ENCODE assay signal across 8 mouse cellular contexts in genomic region chr19:6399285-6400095, GRCm38 (mm10). TPM values are rescaled to one million over a fixed set of nuclear protein-coding genes. Genes with fewer than 3 reads are reported as not detected.
DNase-seq lines count a peak whose midpoint lies in the region; ATAC-seq and TF ChIP-seq lines count a peak whose summit lies in the region.

Gene Rasgrp2 (plus strand): TSS chr19:6399340.

- DNase-seq in A20 (ENCODE audit: low read depth, low spot score) (peak; percentile 89), ES-CJ7 (ENCODE audit: low read depth, low spot score) (peak; percentile 53)
- peak; percentile 39 for DNase-seq in heart, postnatal 0 days (ENCODE audit: low spot score)
- DNase-seq in kidney, postnatal 25 days: peak; percentile 59 to 90
- no peak for DNase-seq in ovary, postnatal 10 days (ENCODE audit: low spot score)

- no peak within 1 kb of the TSS for H3K27ac ChIP-seq in embryonic fibroblast, embryonic 13.5 days (ENCODE audit: insufficient read depth, low read length)
- peak within 1 kb of the TSS; percentile 61 for H3K27ac ChIP-seq in heart, postnatal 0 days (ENCODE audit: low read depth)
- peak within 1 kb of the TSS; percentile 64 for H3K27ac ChIP-seq in lung, embryonic 15.5 days

- no peak for TF ChIP-seq CTCF in embryonic fibroblast, embryonic 13.5 days (IDR thresholded peaks at IDR 0.05; ENCODE audit: borderline replicate concordance, insufficient read depth, low read length)
- TF ChIP-seq CTCF in heart, postnatal 0 days (IDR thresholded peaks at IDR 0.05; ENCODE audit: low read depth): no peak

- H3K9ac ChIP-seq in heart, postnatal 0 days (replicated peaks; ENCODE audit: low read depth, low read length): peak within 1 kb of the TSS; percentile 73
- H3K9ac ChIP-seq in lung, embryonic 15.5 days: peak within 1 kb of the TSS; percentile 54

- H3K4me1 ChIP-seq in embryonic fibroblast, embryonic 13.5 days (ENCODE audit: control insufficient read depth, insufficient read depth, low read length): no peaks in the 10 kb centered on the region
- peaks cover 26% of the 10 kb centered on the region for H3K4me1 ChIP-seq in heart, postnatal 0 days (ENCODE audit: control insufficient read depth, insufficient read depth)
- peaks cover 37% of the 10 kb centered on the region for H3K4me1 ChIP-seq in lung, embryonic 15.5 days

- TF ChIP-seq POLR2A in embryonic fibroblast, embryonic 13.5 days (IDR thresholded peaks at IDR 0.05; ENCODE audit: low read depth, low read length): no peak

- H3K4me3 ChIP-seq in embryonic fibroblast, embryonic 13.5 days (ENCODE audit: insufficient read depth, low read length): peak within 1 kb of the TSS; percentile 33
- H3K4me3 ChIP-seq in heart, postnatal 0 days (ENCODE audit: low read depth, low read length): peak within 1 kb of the TSS; percentile 71
- peak within 1 kb of the TSS; percentile 71 for H3K4me3 ChIP-seq in lung, embryonic 15.5 days

- peak within 1 kb of the TSS; percentile 99 for H3K4me2 ChIP-seq in heart, postnatal 0 days (ENCODE audit: low read depth, low read length)
- peak within 1 kb of the TSS; percentile 100 for H3K4me2 ChIP-seq in lung, embryonic 15.5 days

- no peaks in the 10 kb centered on the region for H3K27me3 ChIP-seq in heart, postnatal 0 days (ENCODE audit: control insufficient read depth, insufficient read depth, low read length)
- H3K27me3 ChIP-seq in lung, embryonic 15.5 days: peaks cover 33% of the 10 kb centered on the region

- peaks cover 10% of the 10 kb centered on the region for H3K36me3 ChIP-seq in heart, postnatal 0 days (replicated peaks; ENCODE audit: control insufficient read depth, insufficient read depth, low read length)
- H3K36me3 ChIP-seq in lung, embryonic 15.5 days: no peaks in the 10 kb centered on the region

- H3K9me3 ChIP-seq in heart, postnatal 0 days (replicated peaks; ENCODE audit: control insufficient read depth, low read length): no peaks in the 10 kb centered on the region
- H3K9me3 ChIP-seq in lung, embryonic 15.5 days: no peaks in the 10 kb centered on the region

- peak; percentile 6; the same call in 1 of the 2 replicates for ATAC-seq in heart, postnatal 0 days (ENCODE audit: insufficient read depth, low read depth)
- ATAC-seq in lung, embryonic 15.5 days (ENCODE audit: borderline replicate concordance, extremely low read depth, low FRiP score, low TSS enrichment): 0 out of 2 replicates have a peak, but pooled peaks have one; percentile 13
- peak; percentile 25 for ATAC-seq in neutrophil, adult 5-6 weeks (ENCODE audit: extremely low read depth, insufficient number of reproducible peaks, low FRiP score, poor library complexity, severe bottlenecking)

- peak; percentile 69 for TF ChIP-seq EP300 in heart, postnatal 0 days (IDR thresholded peaks at IDR 0.05; ENCODE audit: low read depth)

- 1% methylated on average over 61 of the region's 87 CpGs for whole genome bisulfite sequencing in heart, postnatal 0 days
- WGBS in lung, embryonic 15.5 days: 1% methylated on average over 79 of the region's 87 CpGs

RNA-seq across cellular contexts. Expression of gene Rasgrp2, which starts in this region (rescaled TPM):
- 1.8 and 2.3 TPM in 2 replicates for polyA plus RNA-seq in embryonic fibroblast, embryonic 13.5 days (2011; ENCODE audit: insufficient read length, low read depth, missing spikeins)
- total RNA-seq in heart, postnatal 0 days (2014; rRNA removed; ENCODE audit: low replicate concordance): 25.3 and 55.6 TPM in 2 replicates
- 46.6 and 55.5 TPM in 2 replicates for polyA plus RNA-seq in heart, postnatal 0 days (2015; fragmentation: Nextera tagmentation; extraction: Ambion mirVana)
- polyA plus RNA-seq in lung, embryonic 15.5 days (2015; fragmentation: Nextera tagmentation; extraction: Ambion mirVana): 62.6 and 72.1 TPM in 2 replicates
- 447 and 491 TPM in 2 replicates for total RNA-seq in neutrophil, adult 5-6 weeks (2017)

Comparison
In these comparisons a context has a peak if more than half of its experiments do, and no peak if none do; other contexts are left out.
1. RNA of gene Rasgrp2 (polyA plus RNA-seq): 62.6 to 72.1 TPM in lung, embryonic 15.5 days and 46.6 to 55.5 TPM in heart, postnatal 0 days; 1.8 to 2.3 TPM in embryonic fibroblast, embryonic 13.5 days; every median in the first group is over 10 times any median in the second.
2. Peak in every context shown above with its lines, with median percentiles within 50 percentile points of each other: H3K4me3 ChIP-seq and ATAC-seq.